Mouse (Mus musculus): ENCODE data around the gene Ctso.

Ctso gene

GRCm38 (mm10) chr3:81957484-81957883 is 25.1 kb downstream of the Ctso start:
- DNase-seq (ENCODE audit: low spot score): no peak

DNA sequence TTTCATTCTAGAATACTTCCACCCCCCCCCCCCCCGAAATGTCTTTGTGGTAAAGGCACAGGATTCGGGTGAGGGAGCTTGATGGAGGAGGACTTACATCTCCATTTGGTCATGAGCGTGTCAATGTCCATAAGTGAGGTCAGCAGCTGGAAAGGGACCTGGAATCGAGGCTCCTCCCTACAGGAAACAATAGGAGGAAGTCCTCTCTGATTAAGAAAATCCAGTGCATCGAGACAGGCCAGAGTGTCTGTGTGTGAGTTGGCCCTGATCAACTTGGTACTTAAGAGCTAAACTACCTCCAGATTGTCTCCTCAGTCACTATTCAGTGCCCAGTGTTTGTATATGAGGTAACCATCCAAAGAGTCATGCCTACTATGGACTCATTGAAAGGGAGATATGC is 28.9 kb downstream of the Ctso start:
- no peak for DNase-seq (ENCODE audit: low spot score)

DNA sequence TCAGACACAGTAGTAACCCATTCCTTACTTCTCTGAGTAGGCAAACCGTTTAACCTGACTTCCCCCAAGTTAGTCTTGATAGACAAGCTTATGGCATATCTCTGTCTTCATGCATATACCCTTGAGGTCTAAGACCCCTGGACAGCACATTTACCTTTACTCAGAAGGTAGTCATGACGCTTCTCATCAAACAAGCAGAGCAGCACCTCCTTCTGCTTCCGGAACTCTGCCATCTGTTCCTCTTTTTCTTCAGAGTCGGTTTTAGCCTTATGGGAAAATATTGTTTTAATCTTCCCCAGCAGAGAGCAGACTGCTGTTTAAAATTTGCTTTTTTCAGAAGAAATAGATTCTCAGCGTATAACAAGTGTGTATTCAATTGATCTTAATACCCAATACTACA is 31.4 kb downstream of the Ctso start:
- no peak for DNase-seq (ENCODE audit: low spot score)

DNA sequence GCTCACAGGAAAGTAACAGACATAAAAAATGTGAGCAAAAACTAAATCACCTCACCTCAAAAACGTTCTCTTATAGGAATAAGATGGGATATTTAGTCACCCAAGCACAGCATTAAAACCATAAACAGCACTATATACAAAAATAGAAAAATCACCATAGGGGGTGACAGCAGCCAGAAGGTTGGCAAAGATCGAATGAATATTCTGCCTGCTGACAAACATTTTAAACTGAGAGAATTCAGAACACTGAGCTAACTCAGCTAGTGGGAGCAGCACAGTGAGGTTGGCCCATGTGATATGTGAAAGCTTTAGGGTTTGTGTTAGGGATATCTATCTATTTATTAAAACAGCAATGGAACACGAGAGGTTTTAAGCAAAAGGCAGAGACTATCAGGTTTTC is 32.2 kb downstream of the Ctso start:
- no peak for DNase-seq (ENCODE audit: low spot score)

DNA sequence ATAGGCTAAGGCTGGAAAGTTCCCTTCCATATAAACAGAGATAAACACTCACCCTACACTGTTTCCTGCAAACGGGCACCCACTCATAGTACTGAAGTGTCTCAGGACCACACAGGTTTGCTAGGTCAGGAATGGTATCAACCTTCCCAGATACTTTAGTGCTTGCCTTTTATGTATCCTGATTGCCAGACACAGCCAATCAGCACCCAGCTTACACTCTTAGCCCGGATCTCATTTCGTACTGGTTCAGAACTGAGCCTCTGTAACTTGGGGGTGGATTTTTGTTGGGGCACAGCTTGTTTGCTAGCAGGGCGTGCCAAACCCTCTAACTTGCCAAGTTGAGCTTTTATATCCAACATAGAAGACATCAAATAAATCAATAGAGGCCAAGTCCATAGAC is 43.2 kb downstream of the Ctso start:
- DNase-seq (ENCODE audit: low spot score): peak; percentile 32

- no peak for DNase-seq (ENCODE audit: low spot score)
These were observed 43.7 kb downstream of the Ctso start, which contains the start of gene Tdo2 for GRCm38 (mm10) chr3:81976102-81976501. Gene Tdo2, minus strand, starts transcription at chr3:81976202.

GRCm38 (mm10) chr3:81981576-81981975 is 49.2 kb downstream of the Ctso start:
- no peak for DNase-seq (ENCODE audit: low spot score)

DNA sequence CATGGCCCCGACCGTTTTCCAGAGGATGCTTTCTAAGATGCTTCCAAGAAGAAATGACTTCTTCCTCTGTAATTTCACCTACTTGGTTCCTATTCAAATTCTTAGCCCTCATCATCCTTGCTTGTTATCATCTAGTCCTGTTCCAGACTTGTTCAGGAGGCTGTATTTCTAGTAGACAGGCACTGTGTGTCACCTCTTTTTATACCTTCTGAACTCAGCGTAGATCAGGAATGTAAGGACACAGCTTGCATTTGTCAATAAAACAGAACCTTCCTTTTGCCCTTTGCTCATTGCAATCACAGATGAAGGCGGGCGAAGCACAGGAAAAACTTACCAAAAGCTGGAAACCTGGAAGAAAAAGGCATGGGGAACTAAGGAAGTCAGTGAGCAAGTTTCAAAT is 49.6 kb downstream of the Ctso start, which contains the start of gene Asic5:
Gene Asic5 (plus strand): TSS at position 301 of the 400 bp plus-strand sequence.
- no peak for DNase-seq (ENCODE audit: low spot score)

GRCm38 (mm10) chr3:81983120-81983895 is 50.9 kb downstream of the Ctso start:
- DNase-seq (ENCODE audit: low spot score): no peak

GRCm38 (mm10) chr3:81985100-81985499 is 52.7 kb downstream of the Ctso start:
- DNase-seq (ENCODE audit: low spot score): no peak

GRCm38 (mm10) chr3:81986103-81986502 is 53.7 kb downstream of the Ctso start:
- no peak for DNase-seq (ENCODE audit: low spot score)

DNA sequence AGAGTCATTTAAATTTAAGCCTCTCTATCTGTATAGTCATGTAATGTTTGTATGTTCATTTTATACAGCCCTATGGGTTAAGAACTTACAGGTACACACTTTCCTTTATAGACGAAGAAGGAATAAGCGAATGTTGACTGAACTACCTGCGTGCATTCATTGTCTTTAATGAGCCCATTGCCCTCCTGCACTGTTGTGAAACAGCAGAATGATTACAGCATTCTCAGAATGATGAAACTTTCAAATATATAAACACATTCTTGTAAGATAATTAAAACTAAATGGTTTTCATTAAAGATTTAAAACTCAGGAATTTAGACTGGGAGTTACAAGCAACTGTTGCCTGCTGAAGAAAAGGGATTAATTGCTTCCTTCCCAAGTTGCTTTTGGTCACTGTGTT is 55.2 kb downstream of the Ctso start:
- no peak for DNase-seq (ENCODE audit: low spot score)

DNA sequence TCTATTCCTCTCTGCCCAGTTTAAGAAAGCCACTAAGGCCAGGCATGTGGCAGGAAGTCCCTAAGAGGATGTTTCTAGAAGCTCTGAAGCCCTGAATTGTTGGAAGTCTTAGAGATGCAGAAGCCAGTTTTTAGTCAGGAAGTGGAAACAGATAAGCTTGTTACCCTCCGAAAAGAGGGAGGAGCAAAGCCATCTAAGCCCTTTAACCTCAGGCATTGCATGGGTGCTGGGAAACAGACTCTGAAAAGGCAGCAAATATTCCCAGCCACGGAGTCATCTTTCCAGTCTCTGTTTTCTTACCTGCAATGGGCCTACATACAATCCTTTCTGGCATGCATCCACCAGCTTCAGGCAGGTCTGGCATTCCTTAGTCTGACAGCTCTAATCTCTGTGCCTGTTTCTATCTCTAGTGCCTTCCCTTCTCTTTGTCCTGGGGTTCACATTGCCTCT is 57.3 kb downstream of the Ctso start:
- no peak for DNase-seq (ENCODE audit: low spot score)

DNA sequence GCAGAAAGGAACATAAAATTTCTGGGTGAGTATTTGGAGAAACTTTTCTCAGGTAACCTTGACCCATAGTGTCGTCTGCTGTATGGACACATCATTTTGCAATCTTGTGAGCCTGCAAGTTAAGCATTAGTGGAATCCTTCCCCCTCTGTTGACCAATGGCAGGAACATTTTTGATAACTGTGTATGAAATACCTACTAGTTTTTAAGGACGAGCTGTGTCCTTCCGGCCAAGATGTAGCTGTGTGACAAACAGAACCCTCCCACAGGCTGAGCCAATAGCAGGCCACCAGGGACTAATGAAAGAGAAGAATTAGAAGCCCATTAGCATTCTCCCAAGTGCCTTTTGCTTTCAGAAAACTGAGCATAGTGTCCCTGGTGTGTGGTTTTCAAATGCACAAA is 58.1 kb downstream of the Ctso start:
- no peak for DNase-seq (ENCODE audit: low spot score)

DNA sequence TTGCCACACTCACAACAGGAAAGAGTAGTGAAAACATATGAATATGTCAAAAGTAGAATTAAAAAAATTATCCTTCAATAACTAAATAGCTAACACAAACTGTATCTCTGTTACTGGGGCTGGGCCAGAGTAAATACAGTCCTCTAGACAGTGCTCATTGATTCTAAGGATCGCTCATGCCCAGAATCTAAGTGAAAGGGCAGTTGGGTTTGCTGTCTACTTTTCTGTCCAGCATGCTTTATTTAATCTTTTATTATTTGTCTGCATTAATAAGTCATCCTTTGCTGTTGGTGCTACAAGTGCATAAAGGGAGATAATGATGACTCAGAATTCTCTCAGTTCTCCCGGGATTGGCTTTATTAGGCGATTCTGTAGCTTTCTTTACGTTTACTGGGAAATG is 63.0 kb downstream of the Ctso start:
- no peak for DNase-seq (ENCODE audit: low spot score)

GRCm38 (mm10) chr3:81995988-81996387 is 63.6 kb downstream of the Ctso start:
- DNase-seq (ENCODE audit: low spot score): peak; percentile 67
